Mouse (Mus musculus) adrenal gland, postnatal 0 days (tissue): Measurements from ENCODE around the gene Ddrgk1. TPM values are rescaled to one million over a fixed set of nuclear protein-coding genes. Genes with fewer than 3 reads are reported as not detected.

Experiments used
- polyA plus RNA-seq: library from polyadenylated mRNA; unstranded; fragments of >200 nt; fragmentation: Nextera tagmentation; extraction: Ambion mirVana; gene quantifications from 2 replicates; pipeline ENCODE4 v1.2.1, GENCODE M21; 2015

Gene Ddrgk1
- polyA plus RNA-seq: 107 and 142 TPM in 2 replicates

GRCm38 (mm10) chr2:130664102-130664701, at the start of gene Ddrgk1:
TSS of gene Ddrgk1 (minus strand) at chr2:130664659.

GRCm38 (mm10) chr2:130697153-130697810, 32.8 kb upstream of the Ddrgk1 start, which contains the start of gene Slc4a11:
TSS of gene Slc4a11 (minus strand) at chr2:130697519.

GRCm38 (mm10) chr2:130667559-130667958, 3.1 kb upstream of the Ddrgk1 start, which contains the start of gene Itpa:
TSS of gene Itpa (plus strand) at chr2:130667610.

GRCm38 (mm10) chr2:130642684-130643369, 21.6 kb downstream of the Ddrgk1 start, which contains the start of gene Lzts3:
TSS of gene Lzts3 (minus strand) at chr2:130642803.

GRCm38 (mm10) chr2:130629839-130630203, 34.6 kb downstream of the Ddrgk1 start, which contains the start of the genes Fastkd5 and Ubox5:
TSS of gene Fastkd5 (minus strand) at chr2:130630027.
TSS of gene Ubox5 (minus strand) at chr2:130630038.

Other genes with a start within 250 kb of the Ddrgk1 start
- gene Vps16, start 240.3 kb downstream of the Ddrgk1 start, polyA plus RNA-seq: 39.7 and 58.6 TPM in 2 replicates
- gene Pced1a, start 240.0 kb downstream of the Ddrgk1 start, polyA plus RNA-seq: 8.3 and 11.9 TPM in 2 replicates
- gene Ptpra, start 214.4 kb downstream of the Ddrgk1 start, polyA plus RNA-seq: 81.1 and 88.3 TPM in 2 replicates
- gene Mrps26, start 100.9 kb downstream of the Ddrgk1 start, polyA plus RNA-seq: 69.6 and 92.3 TPM in 2 replicates
- gene Oxt, start 88.5 kb downstream of the Ddrgk1 start, polyA plus RNA-seq: 0.25 and 0.28 TPM in 2 replicates
- gene Avp, start 82.1 kb downstream of the Ddrgk1 start, polyA plus RNA-seq: not detected in 2 replicates
- 5.9 and 7.2 TPM in 2 replicates for gene Fastkd5, start 34.6 kb downstream of the Ddrgk1 start, polyA plus RNA-seq
- gene Ubox5, start 34.6 kb downstream of the Ddrgk1 start, polyA plus RNA-seq: 5.8 and 7.4 TPM in 2 replicates
- gene Lzts3, start 21.9 kb downstream of the Ddrgk1 start, polyA plus RNA-seq: 1.9 and 3.1 TPM in 2 replicates
- gene Itpa, start 3.0 kb upstream of the Ddrgk1 start, polyA plus RNA-seq: 117 and 163 TPM in 2 replicates
- 0.47 and 2.6 TPM in 2 replicates for gene Slc4a11, start 32.9 kb upstream of the Ddrgk1 start, polyA plus RNA-seq
- gene 4930402H24Rik, start 241.7 kb upstream of the Ddrgk1 start, polyA plus RNA-seq: 16.4 and 17.2 TPM in 2 replicates
- gene Atrn, start 241.8 kb upstream of the Ddrgk1 start, polyA plus RNA-seq: 4.8 and 5.7 TPM in 2 replicates